Mouse (Mus musculus): ENCODE measurements around the gene Catsperd. TPM values are rescaled to one million over a fixed set of nuclear protein-coding genes. Genes with fewer than 3 reads are reported as not detected.

Gene Catsperd
- total and polyA plus RNA-seq, 3 experiments: 0.16 to 0.36 (median 0.21) TPM

- Histone ChIP-seq H3K4me3 (replicated peaks in 1 of 3; ENCODE audit: low read depth in 2 of 3, low read length in 2 of 3, poor library complexity in 1 of 3) (peak overlapping the region in 2 of 3 experiments; percentile 16 to 56), H3K4me2 (ENCODE audit: insufficient read depth, low read depth, poor library complexity, severe bottlenecking) (peak overlapping the region; percentile 85), H3K4me1 (ENCODE audit: control insufficient read depth in 1 of 2, insufficient read depth in 2 of 2) (peaks cover 0 to 7% of the 10 kb centered on the region in 2 experiments; a peak in 3 of 4 replicates), H3K36me3 (replicated peaks in 1 of 2; ENCODE audit: control insufficient read depth in 1 of 2, insufficient read depth in 1 of 2, low read length in 1 of 2) (no peaks in the 10 kb centered on the region), H3K27ac (ENCODE audit: insufficient read depth, low read depth) (no peak overlapping the region), H3K27me3 (replicated peaks) (peaks cover 7% of the 10 kb centered on the region), H3K9me3 (replicated peaks; ENCODE audit: low read length) (peaks cover 3% of the 10 kb centered on the region), H3K79me2 (replicated peaks; ENCODE audit: control insufficient read depth, extremely low read depth, insufficient read depth, poor library complexity, severe bottlenecking) (peaks cover 3% of the 10 kb centered on the region), H3K9ac (ENCODE audit: insufficient read depth, low read depth) (peak overlapping the region; percentile 41; the same call in 1 of the 2 replicates)
- in situ Hi-C loops (cut with MboI; ENCODE audit: low pct_ligation_motif_present, low pct_unique_long_range_greater_than_20kb, low sequenced_read_pairs): loop anchor here (10.0 kb wide), 1 partner anchor 304 kb away; no protein-coding TSS in a partner anchor
- DNase-seq (ENCODE audit: extremely low read depth): peak; percentile 80
- TF ChIP-seq JUN (IDR thresholded peaks at IDR 0.05; ENCODE audit: insufficient read depth, low read depth, low read length) (no peak), EP300 (IDR thresholded peaks at IDR 0.05; ENCODE audit: low read length) (no peak), UBTF (IDR thresholded peaks at IDR 0.05; ENCODE audit: low read depth, low read length) (no peak), RCOR1 (conservative IDR thresholded peaks at IDR 0.05; ENCODE audit: low read depth, low read length) (no peak), BHLHE40 (IDR thresholded peaks at IDR 0.05; ENCODE audit: low read depth, low read length) (peak; percentile 50; the same call in 1 of the 2 replicates), TCF12 (IDR thresholded peaks at IDR 0.05; ENCODE audit: low read depth, low read length) (0 out of 2 replicates have a peak, but pooled peaks have one; percentile 28), MXI1 (IDR thresholded peaks at IDR 0.05; ENCODE audit: low read depth, low read length) (peak; percentile 42), CHD2 (IDR thresholded peaks at IDR 0.05; ENCODE audit: low read length) (no peak), RAD21 (IDR thresholded peaks at IDR 0.05; ENCODE audit: low read depth, low read length) (peak; percentile 99), ZC3H11A (IDR thresholded peaks at IDR 0.05; ENCODE audit: low read depth, low read length) (no peak; the same call in 1 of the 2 replicates), CHD1 (IDR thresholded peaks at IDR 0.05; ENCODE audit: low read depth, low read length) (no peak), NELFE (IDR thresholded peaks at IDR 0.05; ENCODE audit: low read depth, low read length) (peak; percentile 39; the same call in 1 of the 2 replicates), POLR2A (IDR thresholded peaks at IDR 0.05; ENCODE audit: low read depth, low read length) (peak; percentile 38; the same call in 1 of the 2 replicates), NRF1 (IDR thresholded peaks at IDR 0.05; ENCODE audit: low read depth, low read length) (peak; percentile 71), MEF2A (IDR thresholded peaks at IDR 0.05; ENCODE audit: borderline replicate concordance, low read depth, low read length) (peak; percentile 25; the same call in 1 of the 2 replicates), ZMIZ1 (IDR thresholded peaks at IDR 0.05; ENCODE audit: low read depth, low read length) (no peak), USF1 (IDR thresholded peaks at IDR 0.05; ENCODE audit: low read depth, low read length) (no peak), ZKSCAN1 (IDR thresholded peaks at IDR 0.05; ENCODE audit: borderline replicate concordance, low read depth, low read length) (no peak), KAT2A (IDR thresholded peaks at IDR 0.05; ENCODE audit: insufficient replicate concordance, low read length) (no peak), PAX5 (IDR thresholded peaks at IDR 0.05; ENCODE audit: low read length) (no peak), HCFC1 (IDR thresholded peaks at IDR 0.05; ENCODE audit: low read depth, low read length) (no peak), JUND (conservative IDR thresholded peaks at IDR 0.05; ENCODE audit: low read depth, low read length) (no peak), CTCF (conservative IDR thresholded peaks at IDR 0.05 in 1 of 2, IDR thresholded peaks at IDR 0.05 in 1 of 2; ENCODE audit: low read depth in 2 of 2, low read length in 2 of 2) (peak; percentile 65 to 89), ELF1 (IDR thresholded peaks at IDR 0.05; ENCODE audit: low read depth, low read length) (0 out of 2 replicates have a peak, but pooled peaks have one; percentile 19), TBP (conservative IDR thresholded peaks at IDR 0.05; ENCODE audit: low read depth, low read length) (no peak), MYC (IDR thresholded peaks at IDR 0.05; ENCODE audit: low read depth, low read length) (no peak), MAX (IDR thresholded peaks at IDR 0.05; ENCODE audit: low read length) (peak; percentile 29; the same call in 1 of the 2 replicates), ETS1 (conservative IDR thresholded peaks at IDR 0.05; ENCODE audit: low read depth, low read length) (no peak), E2F4 (IDR thresholded peaks at IDR 0.05; ENCODE audit: insufficient replicate concordance, low read depth, low read length) (no peak), ZNF384 (IDR thresholded peaks at IDR 0.05; ENCODE audit: low read depth, low read length) (no peak), IRF4 (IDR thresholded peaks at IDR 0.05; ENCODE audit: low read depth, low read length) (no peak), POLR2AphosphoS2 (IDR thresholded peaks at IDR 0.05; ENCODE audit: low read depth, low read length) (no peak), SMC3 (IDR thresholded peaks at IDR 0.05; ENCODE audit: low read depth, low read length) (peak; percentile 76), MAFK (IDR thresholded peaks at IDR 0.05; ENCODE audit: insufficient replicate concordance, low read length) (no peak), USF2 (conservative IDR thresholded peaks at IDR 0.05; ENCODE audit: low read depth, low read length) (no peak), SIN3A (IDR thresholded peaks at IDR 0.05; ENCODE audit: low read length) (0 out of 2 replicates have a peak, but pooled peaks have one; percentile 10), MAZ (IDR thresholded peaks at IDR 0.05; ENCODE audit: low read depth, low read length) (no peak), GABPA (IDR thresholded peaks at IDR 0.05; ENCODE audit: insufficient replicate concordance, low read depth, low read length) (no peak)
- dilution Hi-C loops (cut with MboI; ENCODE audit: extremely low pct_ligation_motif_present, extremely low pct_unique_long_range_greater_than_20kb, low sequenced_read_pairs): no loop called here
These were observed 40.6 kb downstream of the Catsperd start for GRCm38 (mm10) chr17:56668384-56669144.
